16 mouse cellular contexts compared by ENCODE assay signal in the genomic region with DNA sequence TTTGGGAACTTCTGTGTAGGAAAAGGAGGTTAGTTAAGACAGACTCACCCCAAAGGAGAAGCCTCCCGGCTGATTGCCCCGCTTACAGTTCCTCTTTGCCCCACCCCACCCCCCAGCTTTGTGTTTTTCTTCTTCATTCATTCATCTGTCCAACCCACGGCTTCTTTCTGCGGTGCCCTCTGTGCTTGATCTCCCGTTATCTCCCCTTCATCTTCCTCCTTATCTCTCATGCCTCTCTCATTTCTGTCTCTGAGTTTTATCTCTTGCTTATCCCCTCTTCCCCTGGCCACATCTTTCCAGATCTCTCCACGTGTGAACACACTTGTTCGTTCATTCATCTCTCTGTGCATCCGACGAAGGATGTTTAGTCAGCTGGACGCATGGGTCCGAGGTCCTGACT. TPM values are rescaled to one million over a fixed set of nuclear protein-coding genes. Genes with fewer than 3 reads are reported as not detected.
A peak's percentile ranks its signal among the peaks of the same experiment; 100 is the strongest.
DNase-seq lines count a peak whose midpoint lies in the region; ATAC-seq and TF ChIP-seq lines count a peak whose summit lies in the region.
"Had no signal": no experiment of that assay in that cellular context is flagged by ENCODE, and none has a peak within 500 bp of the region (broad histone marks: within the 10 kb centered on the region; RNA-seq: fewer than 3 reads in every experiment).

No protein-coding gene starts in this region.

- no peak for DNase-seq in lung, adult 2 months
- DNase-seq in lung, postnatal 14 days: no peak
- peak; percentile 60 for DNase-seq in MEL (ENCODE audit: low read depth, low spot score)
- no peak for DNase-seq in embryo, embryonic 9.5 days (ENCODE audit: extremely low spot score)
- no peak for DNase-seq in urinary bladder, postnatal 36 days (ENCODE audit: low spot score in 2 of 2)
- DNase-seq: adrenal gland, adult 8-10 months; gastrocnemius, postnatal 10 days; layer of hippocampus, postnatal 36 days had no signal

- no peak for TF ChIP-seq RAD21 in MEL (IDR thresholded peaks at IDR 0.05; ENCODE audit: low read depth, low read length)

- 49% methylated on average over 11 of the region's 11 CpGs for WGBS in lung, adult 2 months
- 75% methylated on average over 11 of the region's 11 CpGs for WGBS in embryonic facial prominence, embryonic 15.5 days

- no peak overlapping the region for H3K4me2 ChIP-seq in embryonic facial prominence, embryonic 15.5 days (replicated peaks)
- H3K4me2 ChIP-seq: forebrain, embryonic 12.5 days had no signal

- peak in 1 of 2 experiments; percentile 56; a peak in 1 of 4 replicates for TF ChIP-seq EP300 in MEL (IDR thresholded peaks at IDR 0.05; ENCODE audit: low read depth in 1 of 2, low read length in 2 of 2)

- TF ChIP-seq POLR2A in lung, adult 2 months (IDR thresholded peaks at IDR 0.05; ENCODE audit: borderline replicate concordance, extremely low read depth, low read depth, low read length): no peak
- TF ChIP-seq POLR2A in MEL (IDR thresholded peaks at IDR 0.05; ENCODE audit: control insufficient read depth in 1 of 2, insufficient read depth in 1 of 2, low read depth in 1 of 2, low read length in 2 of 2, poor library complexity in 1 of 2): no peak

- TF ChIP-seq CTCF in lung, adult 2 months (IDR thresholded peaks at IDR 0.05; ENCODE audit: insufficient read depth, low read length): no peak
- no peak for TF ChIP-seq CTCF in MEL (IDR thresholded peaks at IDR 0.05 in 2 of 3, conservative IDR thresholded peaks at IDR 0.05 in 1 of 3; ENCODE audit: control insufficient read depth in 1 of 3, insufficient read depth in 1 of 3, low read depth in 2 of 3, low read length in 3 of 3, poor library complexity in 1 of 3, severe bottlenecking in 1 of 3)

- H3K27ac ChIP-seq in MEL (ENCODE audit: control insufficient read depth, low read depth, low read length): peak overlapping the region; percentile 45
- no peak overlapping the region for H3K27ac ChIP-seq in embryonic facial prominence, embryonic 15.5 days (replicated peaks)
- H3K27ac ChIP-seq: forebrain, embryonic 12.5 days; kidney, postnatal 0 days; lung, embryonic 15.5 days had no signal

- H3K4me3 ChIP-seq in lung, adult 2 months (replicated peaks; ENCODE audit: extremely low read depth, low read depth, low read length): peak overlapping the region; percentile 6
- peak overlapping the region; percentile 48 to 61 for H3K4me3 ChIP-seq in MEL (ENCODE audit: control insufficient read depth in 1 of 2, insufficient read depth in 1 of 2, low read depth in 2 of 2, low read length in 2 of 2)
- peak overlapping the region; percentile 10; the same call in 1 of the 2 replicates for H3K4me3 ChIP-seq in embryonic facial prominence, embryonic 15.5 days (replicated peaks)
- H3K4me3 ChIP-seq in megakaryocyte, embryonic 14.5 days (replicated peaks): peak overlapping the region; percentile 95
- H3K4me3 ChIP-seq: forebrain, embryonic 12.5 days; lung, embryonic 15.5 days had no signal

- H3K36me3 ChIP-seq in MEL (ENCODE audit: control insufficient read depth in 1 of 2, insufficient read depth in 2 of 2, low read length in 2 of 2): peaks cover 0 to 10% of the 10 kb centered on the region in 2 experiments; a peak in 2 of 4 replicates
- H3K36me3 ChIP-seq in embryonic facial prominence, embryonic 15.5 days: no peaks in the 10 kb centered on the region
- H3K36me3 ChIP-seq in megakaryocyte, embryonic 14.5 days (replicated peaks; ENCODE audit: low read length): peaks cover 16% of the 10 kb centered on the region
- H3K36me3 ChIP-seq: forebrain, embryonic 12.5 days; lung, embryonic 15.5 days had no signal

- H3K27me3 ChIP-seq in MEL (ENCODE audit: control insufficient read depth in 1 of 2, insufficient read depth in 2 of 2, low read length in 2 of 2): no peaks in the 10 kb centered on the region
- peaks cover 31% of the 10 kb centered on the region for H3K27me3 ChIP-seq in embryonic facial prominence, embryonic 15.5 days
- H3K27me3 ChIP-seq in megakaryocyte, embryonic 14.5 days (replicated peaks): peaks cover 15% of the 10 kb centered on the region
- H3K27me3 ChIP-seq: Patski had no signal

- peak overlapping the region; percentile 56 for H3K9ac ChIP-seq in MEL (ENCODE audit: control insufficient read depth, low read depth, low read length, poor library complexity, severe bottlenecking)
- no peak overlapping the region for H3K9ac ChIP-seq in embryonic facial prominence, embryonic 15.5 days
- H3K9ac ChIP-seq: forebrain, embryonic 12.5 days; lung, embryonic 15.5 days had no signal

- H3K9me3 ChIP-seq in MEL (replicated peaks; ENCODE audit: insufficient read depth, low read length): no peaks in the 10 kb centered on the region
- H3K9me3 ChIP-seq in embryonic facial prominence, embryonic 15.5 days (replicated peaks): no peaks in the 10 kb centered on the region
- H3K9me3 ChIP-seq in megakaryocyte, embryonic 14.5 days: no peaks in the 10 kb centered on the region
- H3K9me3 ChIP-seq: forebrain, embryonic 12.5 days; lung, embryonic 15.5 days had no signal

- ATAC-seq in embryonic facial prominence, embryonic 15.5 days (ENCODE audit: insufficient number of reproducible peaks, low FRiP score, low TSS enrichment, low read depth): no peak
- ATAC-seq: Patski had no signal

- H3K4me1 ChIP-seq in lung, adult 2 months (ENCODE audit: control insufficient read depth, insufficient read depth, low read length): no peaks in the 10 kb centered on the region
- H3K4me1 ChIP-seq in MEL (ENCODE audit: control insufficient read depth in 1 of 2, insufficient read depth in 2 of 2, low read length in 2 of 2): peaks cover 8 to 15% of the 10 kb centered on the region in 2 experiments; a peak in 3 of 4 replicates
- H3K4me1 ChIP-seq in embryonic facial prominence, embryonic 15.5 days: peaks cover 13% of the 10 kb centered on the region
- peaks cover 82% of the 10 kb centered on the region for H3K4me1 ChIP-seq in megakaryocyte, embryonic 14.5 days

- no peaks in the 10 kb centered on the region; the same call in 1 of the 2 replicates for H3K79me2 ChIP-seq in MEL (ENCODE audit: control insufficient read depth, insufficient read depth, low read length, poor library complexity)

TF ChIP-seq in MEL, 35 proteins besides CTCF, POLR2A, EP300 and RAD21 (continues in another document):
- no peak for TF ChIP-seq ZMIZ1 (IDR thresholded peaks at IDR 0.05; ENCODE audit: low read depth, low read length)
- peak; percentile 70; the same call in 1 of the 2 replicates for TF ChIP-seq MAX (IDR thresholded peaks at IDR 0.05; ENCODE audit: low read length)
- TF ChIP-seq CHD2 (IDR thresholded peaks at IDR 0.05; ENCODE audit: low read length): no peak
- no peak for TF ChIP-seq ZKSCAN1 (IDR thresholded peaks at IDR 0.05; ENCODE audit: low read depth, low read length)
- TF ChIP-seq GATA1 (IDR thresholded peaks at IDR 0.05; ENCODE audit: low read depth, low read length): peak; percentile 73
- 0 out of 2 replicates have a peak, but pooled peaks have one; percentile 22 for TF ChIP-seq TBP (IDR thresholded peaks at IDR 0.05; ENCODE audit: low read depth, low read length)
- no peak for TF ChIP-seq UBTF (IDR thresholded peaks at IDR 0.05; ENCODE audit: borderline replicate concordance, insufficient read depth, low read depth, low read length)
- TF ChIP-seq MYC (IDR thresholded peaks at IDR 0.05; ENCODE audit: low read depth, low read length): peak; percentile 34; the same call in 1 of the 2 replicates
- no peak for TF ChIP-seq ELF1 (IDR thresholded peaks at IDR 0.05; ENCODE audit: low read depth, low read length)

RNA-seq across cellular contexts. Expression of gene Tnf, which starts 0.7 kb away (rescaled TPM):
- 2.1 and 2.5 TPM in 2 replicates for polyA plus RNA-seq in lung, adult 2 months (2012; rRNA removed)
- 0.95 and 1.2 TPM in 2 replicates for total RNA-seq in MEL (2012; rRNA removed)
- 1 to 10 TPM in 1 of 2 experiments, not detected in 1; 2.0 TPM for polyA plus RNA-seq in MEL (2012; ENCODE audit: insufficient read depth in 1 of 2, insufficient read length in 2 of 2, low read depth in 1 of 2, low replicate concordance in 2 of 2, missing spikeins in 1 of 2)
- polyA plus RNA-seq in embryonic facial prominence, embryonic 15.5 days (2015; fragmentation: Nextera tagmentation; extraction: Ambion mirVana): 0.47 and 0.76 TPM in 2 replicates
- 2.9 and 3.5 TPM in 2 replicates for polyA plus RNA-seq in megakaryocyte, embryonic 14.5 days (2012; ENCODE audit: insufficient read depth, low replicate concordance)
- total RNA-seq: layer of hippocampus, postnatal 36 days; midbrain, postnatal 0 days had no signal
- polyA plus RNA-seq: forebrain, embryonic 12.5 days; hindbrain, embryonic 11.5 days; lung, embryonic 15.5 days; Patski had no signal

RNA-seq across cellular contexts. Expression of gene Lta, which starts 4.0 kb away (rescaled TPM):
- 1.0 and 1.1 TPM in 2 replicates for polyA plus RNA-seq in lung, adult 2 months (2012; rRNA removed)
- total RNA-seq in MEL (2012; rRNA removed): not detected in 2 replicates
- polyA plus RNA-seq in MEL (2012; ENCODE audit: insufficient read depth in 1 of 2, insufficient read length in 2 of 2, low read depth in 1 of 2, low replicate concordance in 2 of 2, missing spikeins in 1 of 2): under 1 TPM in 1 of 2 experiments, not detected in 1; 0.24 TPM
- 0.27 and 0.32 TPM in 2 replicates for polyA plus RNA-seq in embryonic facial prominence, embryonic 15.5 days (2015; fragmentation: Nextera tagmentation; extraction: Ambion mirVana)
- polyA plus RNA-seq in megakaryocyte, embryonic 14.5 days (2012; ENCODE audit: insufficient read depth, low replicate concordance): 0.85 TPM in 1 of 2 replicates, not detected in the other
- polyA plus RNA-seq: forebrain, embryonic 12.5 days; hindbrain, embryonic 11.5 days; kidney, postnatal 0 days had no signal

RNA-seq across cellular contexts. Expression of gene Ltb, which starts 6.9 kb away (rescaled TPM):
- 28.1 and 29.9 TPM in 2 replicates for polyA plus RNA-seq in lung, adult 2 months (2012; rRNA removed)
- total RNA-seq in MEL (2012; rRNA removed): 0.75 and 1.1 TPM in 2 replicates
- polyA plus RNA-seq in MEL (2012; ENCODE audit: insufficient read depth in 1 of 2, insufficient read length in 2 of 2, low read depth in 1 of 2, low replicate concordance in 2 of 2, missing spikeins in 1 of 2): 1 to 10 TPM in 1 of 2 experiments, not detected in 1; 1.5 TPM
- polyA plus RNA-seq in embryonic facial prominence, embryonic 15.5 days (2015; fragmentation: Nextera tagmentation; extraction: Ambion mirVana): 2.3 and 2.9 TPM in 2 replicates
- 12.1 TPM in 1 of 2 replicates, not detected in the other for polyA plus RNA-seq in megakaryocyte, embryonic 14.5 days (2012; ENCODE audit: insufficient read depth, low replicate concordance)
- polyA plus RNA-seq: forebrain, embryonic 12.5 days; Patski had no signal

RNA-seq across cellular contexts. Expression of gene Lst1, which starts 12.9 kb away (rescaled TPM):
- 19.7 and 37.0 TPM in 2 replicates for polyA plus RNA-seq in lung, adult 2 months (2012; rRNA removed)
- total RNA-seq in MEL (2012; rRNA removed): 15.2 and 16.9 TPM in 2 replicates
- polyA plus RNA-seq in MEL (2012; ENCODE audit: insufficient read depth in 1 of 2, insufficient read length in 2 of 2, low read depth in 1 of 2, low replicate concordance in 2 of 2, missing spikeins in 1 of 2): 10 to 100 TPM in 1 of 2 experiments, not detected in 1; 29.0 TPM
- polyA plus RNA-seq in embryonic facial prominence, embryonic 15.5 days (2015; fragmentation: Nextera tagmentation; extraction: Ambion mirVana): 27.2 and 27.4 TPM in 2 replicates
- 5.9 and 24.8 TPM in 2 replicates for polyA plus RNA-seq in megakaryocyte, embryonic 14.5 days (2012; ENCODE audit: insufficient read depth, low replicate concordance)
- polyA plus RNA-seq: Patski had no signal

RNA-seq across cellular contexts. Expression of gene Gm16181, which starts 19.5 kb away (rescaled TPM):
- polyA plus RNA-seq in lung, adult 2 months (2012; rRNA removed): 1.2 TPM in 1 of 2 replicates, not detected in the other
- not detected in 2 replicates for total RNA-seq in MEL (2012; rRNA removed)
- polyA plus RNA-seq in MEL (2012; ENCODE audit: insufficient read depth in 1 of 2, insufficient read length in 2 of 2, low read depth in 1 of 2, low replicate concordance in 2 of 2, missing spikeins in 1 of 2): under 1 TPM in 1 of 2 experiments, not detected in 1; 0.58 TPM
- polyA plus RNA-seq in embryonic facial prominence, embryonic 15.5 days (2015; fragmentation: Nextera tagmentation; extraction: Ambion mirVana): 0.57 TPM in 1 of 2 replicates, not detected in the other
- not detected in 2 replicates for polyA plus RNA-seq in megakaryocyte, embryonic 14.5 days (2012; ENCODE audit: insufficient read depth, low replicate concordance)
- total RNA-seq: adrenal gland, adult 8-10 months; gastrocnemius, postnatal 10 days; layer of hippocampus, postnatal 36 days; midbrain, postnatal 0 days had no signal

Comparison
In these comparisons a context has a peak if more than half of its experiments do, and no peak if none do; other contexts are left out.
1. H3K4me3 ChIP-seq: peak in every context shown above with its lines; median percentile 95 in megakaryocyte, embryonic 14.5 days; 54 in MEL; 10 in embryonic facial prominence, embryonic 15.5 days; 6 in lung, adult 2 months.